Mouse (Mus musculus) midbrain, embryonic 10.5 days (tissue): ENCODE measurements around the gene Tnks2. TPM values are rescaled to one million over a fixed set of nuclear protein-coding genes. Genes with fewer than 3 reads are reported as not detected.

Experiments
- DNase-seq: peaks from one replicate; pipeline ENCODE4 v3.0.0-alpha.2; 2017; ENCODE audit warnings: low spot score
- H3K27ac ChIP-seq: fragments of 300-500 bp; sonication (generic); replicated peaks from 2 replicates; pipeline ENCODE4 v1.5.1; 2016; ENCODE audit warnings: mild to moderate bottlenecking
- H3K27me3 ChIP-seq: fragments of 300-500 bp; sonication (generic); 2 replicates; pipeline ENCODE4 v1.6.1; 2016; ENCODE audit warnings: low read depth, mild to moderate bottlenecking; ENCODE audit not compliant: poor library complexity, severe bottlenecking
- H3K36me3 ChIP-seq: fragments of 300-500 bp; sonication (generic); 2 replicates; pipeline ENCODE4 v1.6.1; 2016; ENCODE audit warnings: mild to moderate bottlenecking, moderate library complexity
- H3K4me1 ChIP-seq: fragments of 300-500 bp; sonication (generic); 2 replicates; pipeline ENCODE4 v1.6.1; 2016
- H3K4me3 ChIP-seq: fragments of 300-500 bp; sonication (generic); 2 replicates; pipeline ENCODE4 v1.5.1; 2016; ENCODE audit warnings: mild to moderate bottlenecking, moderate library complexity
- H3K9me3 ChIP-seq: fragments of 300-500 bp; sonication (generic); replicated peaks from 2 replicates; pipeline ENCODE4 v1.6.1; 2016; ENCODE audit warnings: mild to moderate bottlenecking
- WGBS: fragments of 180-500 bp; shearing (Covaris S2); methylation state at CpG from one replicate; pipeline ENCODE4 v1.1.7; 2016; 5-methylcytosine and 5-hydroxymethylcytosine counted together
- polyA plus RNA-seq: library from polyadenylated mRNA; unstranded; fragments of >200 nt; fragmentation: Nextera tagmentation; extraction: Ambion mirVana; gene quantifications from 2 replicates; pipeline ENCODE4 v1.2.1, GENCODE M21; 2016

Gene Tnks2
- polyA plus RNA-seq, 1 experiment from 2014 or later, result 47.3 TPM

GRCm38 (mm10) chr19:36878743-36879495 is 44.9 kb downstream of the Tnks2 start:
- peaks cover 100% of the 10 kb centered on the region for H3K36me3 ChIP-seq
- H3K9me3 ChIP-seq, result no peaks in the 10 kb centered on the region
- no peaks in the 10 kb centered on the region for H3K4me1 ChIP-seq
- DNase-seq, result no peak
- no peak overlapping the region for H3K27ac ChIP-seq
- H3K27me3 ChIP-seq, result no peaks in the 10 kb centered on the region
- no peak overlapping the region for H3K4me3 ChIP-seq
- 93% methylated on average over 11 of the region's 11 CpGs for WGBS

- WGBS, result 80% methylated on average over 6 of the region's 6 CpGs
- Histone ChIP-seq H3K9me3 (no peaks in the 10 kb centered on the region), H3K27me3 (no peaks in the 10 kb centered on the region), H3K4me3 (no peak overlapping the region), H3K4me1 (peaks cover 7% of the 10 kb centered on the region), H3K27ac (no peak overlapping the region), H3K36me3 (peaks cover 100% of the 10 kb centered on the region)
- DNase-seq, result peak; percentile 39
These were observed 49.1 kb downstream of the Tnks2 start for GRCm38 (mm10) chr19:36883119-36883518.

GRCm38 (mm10) chr19:36886316-36886715 is 52.3 kb downstream of the Tnks2 start:
- peaks cover 7% of the 10 kb centered on the region for H3K4me1 ChIP-seq
- H3K27ac ChIP-seq, result no peak overlapping the region
- peaks cover 100% of the 10 kb centered on the region for H3K36me3 ChIP-seq
- H3K4me3 ChIP-seq, result no peak overlapping the region
- no peaks in the 10 kb centered on the region for H3K9me3 ChIP-seq
- no peaks in the 10 kb centered on the region for H3K27me3 ChIP-seq
- DNase-seq, result no peak
- 86% methylated on average over 2 of the region's 2 CpGs for WGBS

GRCm38 (mm10) chr19:36887706-36888105 is 53.7 kb downstream of the Tnks2 start:
- no peaks in the 10 kb centered on the region for H3K27me3 ChIP-seq
- DNase-seq, result no peak
- H3K27ac ChIP-seq, result no peak overlapping the region
- 47% methylated on average over 3 of the region's 3 CpGs for WGBS
- no peaks in the 10 kb centered on the region for H3K9me3 ChIP-seq
- H3K4me3 ChIP-seq, result no peak overlapping the region
- peaks cover 7% of the 10 kb centered on the region for H3K4me1 ChIP-seq
- H3K36me3 ChIP-seq, result peaks cover 100% of the 10 kb centered on the region

- H3K9me3 ChIP-seq, result no peaks in the 10 kb centered on the region
- H3K27me3 ChIP-seq, result no peaks in the 10 kb centered on the region
- DNase-seq, result no peak
- no peak overlapping the region for H3K4me3 ChIP-seq
- H3K4me1 ChIP-seq, result peaks cover 21% of the 10 kb centered on the region
- peaks cover 84% of the 10 kb centered on the region for H3K36me3 ChIP-seq
- 95% methylated on average over 3 of the region's 3 CpGs for WGBS
- H3K27ac ChIP-seq, result no peak overlapping the region
These were observed 57.7 kb downstream of the Tnks2 start for GRCm38 (mm10) chr19:36891746-36892145.

- Histone ChIP-seq H3K36me3 (peaks cover 32% of the 10 kb centered on the region), H3K9me3 (no peaks in the 10 kb centered on the region), H3K27ac (peak overlapping the region; percentile 80), H3K4me1 (peaks cover 30% of the 10 kb centered on the region), H3K4me3 (peak overlapping the region; percentile 28), H3K27me3 (no peaks in the 10 kb centered on the region)
- peak; percentile 77 for DNase-seq
- WGBS, result 11% methylated on average over 10 of the region's 10 CpGs
These were observed 62.9 kb downstream of the Tnks2 start for GRCm38 (mm10) chr19:36896791-36897569.

- no peaks in the 10 kb centered on the region for H3K9me3 ChIP-seq
- no peaks in the 10 kb centered on the region for H3K27me3 ChIP-seq
- 45% methylated on average over 9 of the region's 9 CpGs for WGBS
- H3K4me1 ChIP-seq, result peaks cover 38% of the 10 kb centered on the region
- no peak overlapping the region for H3K4me3 ChIP-seq
- peak overlapping the region; percentile 80 for H3K27ac ChIP-seq
- peak; percentile 50 for DNase-seq
- H3K36me3 ChIP-seq, result peaks cover 24% of the 10 kb centered on the region
These were observed 63.7 kb downstream of the Tnks2 start for GRCm38 (mm10) chr19:36897778-36898177.

GRCm38 (mm10) chr19:36903377-36903776 is 69.3 kb downstream of the Tnks2 start:
- 44% methylated on average over 7 of the region's 7 CpGs for WGBS
- H3K9me3 ChIP-seq, result no peaks in the 10 kb centered on the region; the same call in 1 of the 2 replicates
- DNase-seq, result no peak
- H3K27me3 ChIP-seq, result no peaks in the 10 kb centered on the region
- peaks cover 37% of the 10 kb centered on the region for H3K4me1 ChIP-seq
- H3K36me3 ChIP-seq, result no peaks in the 10 kb centered on the region
- H3K4me3 ChIP-seq, result peak overlapping the region; percentile 53
- peak overlapping the region; percentile 89 for H3K27ac ChIP-seq

GRCm38 (mm10) chr19:36904211-36905007 is 70.4 kb downstream of the Tnks2 start:
- Histone ChIP-seq H3K9me3 (no peaks in the 10 kb centered on the region; the same call in 1 of the 2 replicates), H3K4me1 (peaks cover 35% of the 10 kb centered on the region), H3K27ac (peak overlapping the region; percentile 89), H3K27me3 (no peaks in the 10 kb centered on the region), H3K4me3 (peak overlapping the region; percentile 53), H3K36me3 (no peaks in the 10 kb centered on the region)
- DNase-seq, result peak; percentile 91
- under 1% methylated on average over 41 of the region's 41 CpGs for WGBS

GRCm38 (mm10) chr19:36909150-36909549 is 75.1 kb downstream of the Tnks2 start:
- Histone ChIP-seq H3K27ac (no peak overlapping the region; the same call in 1 of the 2 replicates), H3K9me3 (no peaks in the 10 kb centered on the region; the same call in 1 of the 2 replicates), H3K4me1 (peaks cover 49% of the 10 kb centered on the region), H3K27me3 (no peaks in the 10 kb centered on the region), H3K4me3 (no peak overlapping the region), H3K36me3 (no peaks in the 10 kb centered on the region)
- WGBS, result 84% methylated on average over 3 of the region's 3 CpGs
- DNase-seq, result no peak

- Histone ChIP-seq H3K4me3 (0 out of 2 replicates have a peak overlapping the region, but pooled peaks have one; percentile 14), H3K4me1 (peaks cover 42% of the 10 kb centered on the region), H3K27me3 (no peaks in the 10 kb centered on the region), H3K27ac (peak overlapping the region; percentile 69), H3K36me3 (no peaks in the 10 kb centered on the region), H3K9me3 (no peaks in the 10 kb centered on the region; the same call in 1 of the 2 replicates)
- WGBS, result 17% methylated on average over 9 of the region's 9 CpGs
- DNase-seq, result peak; percentile 79
These were observed 75.8 kb downstream of the Tnks2 start for GRCm38 (mm10) chr19:36909676-36910292.
